Mouse (Mus musculus) G1E (cell line): Measurements from ENCODE around the gene Lekr1. TPM values are rescaled to one million over a fixed set of nuclear protein-coding genes. Genes with fewer than 3 reads are reported as not detected.

Source experiments
- ATAC-seq: 2 replicates; pipeline ENCODE4 v1.8.0; 2016; ENCODE audit warnings: mild to moderate bottlenecking; ENCODE audit not compliant: insufficient number of reproducible peaks, poor library complexity, low FRiP score, severe bottlenecking; ENCODE audit errors: extremely low read depth
- DNase-seq: peaks from one replicate; pipeline ENCODE4 v3.0.0; 2012; ENCODE audit warnings: low spot score
- H3K27me3 ChIP-seq: 2 replicates; pipeline ENCODE4 v1.6.1; 2012; ENCODE audit warnings: mild to moderate bottlenecking, low read length, inconsistent platforms; ENCODE audit not compliant: insufficient read depth
- H3K36me3 ChIP-seq: replicated peaks from 2 replicates; pipeline ENCODE3; 2012; ENCODE audit warnings: mild to moderate bottlenecking, inconsistent platforms
- H3K4me1 ChIP-seq: 2 replicates; pipeline ENCODE4 v1.6.1; 2012; ENCODE audit warnings: low read depth, low read length, inconsistent platforms, mixed read lengths; ENCODE audit not compliant: insufficient read depth
- H3K4me3 ChIP-seq: 2 replicates; pipeline ENCODE4 v1.5.1; 2012; ENCODE audit warnings: low read depth, mild to moderate bottlenecking, inconsistent platforms, low read length, moderate library complexity, mixed read lengths
- H3K9me3 ChIP-seq: replicated peaks from 2 replicates; pipeline ENCODE4 v1.6.1; 2012; ENCODE audit warnings: inconsistent platforms
- CTCF ChIP-seq: IDR thresholded peaks from 2 replicates; pipeline ENCODE4 v1.5.1; 2012; ENCODE audit warnings: low read depth, low read length, inconsistent platforms, mixed read lengths
- GATA1 ChIP-seq: IDR thresholded peaks from 2 replicates; pipeline ENCODE4 v1.6.1; 2012; ENCODE audit warnings: borderline replicate concordance, low read length, inconsistent platforms, mixed read lengths
- GATA2 ChIP-seq: IDR thresholded peaks from 2 replicates; pipeline ENCODE4 v1.6.1; 2012; ENCODE audit warnings: low read depth, low read length, inconsistent platforms, borderline replicate concordance
- POLR2AphosphoS5 ChIP-seq: IDR thresholded peaks from 2 replicates; pipeline ENCODE4 v1.6.1; 2012; ENCODE audit warnings: low read depth, low read length, inconsistent platforms; ENCODE audit not compliant: insufficient replicate concordance
- TAL1 ChIP-seq: conservative IDR thresholded peaks from 2 replicates; pipeline ENCODE4 v1.6.1; 2012; ENCODE audit warnings: low read depth, low read length, inconsistent platforms, mixed read lengths
- polyA plus RNA-seq: library from polyadenylated mRNA; stranded (reverse); fragments of >175 nt; gene quantifications from 2 replicates; pipeline ENCODE4 v1.2.3, GENCODE M21; 2012
- total RNA-seq, 2 experiments: library from RNA; stranded (forward) in 1 of 2; stranded (reverse) in 1 of 2; fragments of 200-1000 nt in 1 of 2; fragments of >200 nt in 1 of 2; fragmentation: Nextera tagmentation in 1 of 2; gene quantifications; 2 replicates each; pipeline ENCODE4 v1.2.3; 2014 to 2017

Gene Lekr1
- total and polyA plus RNA-seq, 3 experiments: 0.11 TPM; not detected in 2

- ATAC-seq: no peak
- no peaks in the 10 kb centered on the region for H3K4me1 ChIP-seq
Measured at GRCm38 (mm10) chr3:65680612-65681011, 14.6 kb downstream of the Lekr1 start.

GRCm38 (mm10) chr3:65689705-65690104 lies 23.7 kb downstream of the Lekr1 start:
- no peaks in the 10 kb centered on the region for H3K36me3 ChIP-seq
- DNase-seq: no peak
- no peak for ATAC-seq
- H3K9me3 ChIP-seq: no peaks in the 10 kb centered on the region
- no peaks in the 10 kb centered on the region for H3K4me1 ChIP-seq
- H3K27me3 ChIP-seq: no peaks in the 10 kb centered on the region
- no peak overlapping the region for H3K4me3 ChIP-seq
- TF ChIP-seq GATA2 (no peak), CTCF (no peak), GATA1 (no peak), POLR2AphosphoS5 (no peak), TAL1 (no peak)

More at GRCm38 (mm10) chr3:65680612-65681011, 14.6 kb downstream of the Lekr1 start:
- H3K4me3 ChIP-seq: no peak overlapping the region
- H3K9me3 ChIP-seq: no peaks in the 10 kb centered on the region
- no peaks in the 10 kb centered on the region; the same call in 1 of the 2 replicates for H3K27me3 ChIP-seq
- TF ChIP-seq CTCF (no peak), TAL1 (no peak), POLR2AphosphoS5 (no peak), GATA2 (no peak), GATA1 (no peak)
- DNase-seq: no peak
- H3K36me3 ChIP-seq: no peaks in the 10 kb centered on the region

- Histone ChIP-seq H3K4me1 (no peaks in the 10 kb centered on the region), H3K27me3 (no peaks in the 10 kb centered on the region), H3K4me3 (no peak overlapping the region), H3K36me3 (no peaks in the 10 kb centered on the region), H3K9me3 (no peaks in the 10 kb centered on the region)
- no peak for TF ChIP-seq TAL1
- no peak for TF ChIP-seq GATA1
- TF ChIP-seq GATA2: no peak
- TF ChIP-seq POLR2AphosphoS5: no peak
- no peak for TF ChIP-seq CTCF
- no peak for ATAC-seq
- no peak for DNase-seq
Measured at GRCm38 (mm10) chr3:65690850-65691249, 24.8 kb downstream of the Lekr1 start.

DNA sequence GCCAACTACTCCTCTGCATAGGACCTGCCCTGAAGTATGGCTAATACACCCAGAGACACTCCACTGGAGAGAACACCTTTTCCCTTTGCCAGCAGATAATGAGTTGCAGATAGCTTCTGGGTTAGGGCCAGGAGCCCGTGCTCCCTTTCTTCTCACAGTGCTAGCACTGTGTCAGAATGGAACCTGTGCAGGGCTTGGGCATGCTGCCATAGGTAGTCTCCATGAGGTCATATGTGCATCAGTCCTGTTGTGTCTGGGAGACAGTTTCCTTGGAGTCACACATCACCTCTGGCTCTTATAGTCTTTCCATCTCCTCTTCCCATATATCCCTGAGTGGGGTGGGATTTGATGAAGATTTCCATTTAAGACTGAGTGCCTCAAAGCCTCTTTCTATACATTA lies 33.7 kb downstream of the Lekr1 start:
- Histone ChIP-seq H3K36me3 (no peaks in the 10 kb centered on the region), H3K9me3 (no peaks in the 10 kb centered on the region)
- ATAC-seq: no peak

GRCm38 (mm10) chr3:65714372-65714771 lies 48.3 kb downstream of the Lekr1 start:
- Histone ChIP-seq H3K4me3 (no peak overlapping the region), H3K36me3 (no peaks in the 10 kb centered on the region), H3K4me1 (no peaks in the 10 kb centered on the region), H3K27me3 (peaks cover 4% of the 10 kb centered on the region), H3K9me3 (no peaks in the 10 kb centered on the region)
- no peak for TF ChIP-seq GATA1
- ATAC-seq (no peak), DNase-seq (no peak)

More for the DNA sequence above, 33.7 kb downstream of the Lekr1 start:
- TF ChIP-seq POLR2AphosphoS5 (no peak), CTCF (no peak), GATA2 (no peak), TAL1 (no peak), GATA1 (no peak)
- H3K27me3 ChIP-seq: no peaks in the 10 kb centered on the region
- DNase-seq: no peak
- no peak overlapping the region for H3K4me3 ChIP-seq
- no peaks in the 10 kb centered on the region for H3K4me1 ChIP-seq

- TF ChIP-seq GATA1 (no peak), TAL1 (no peak), CTCF (no peak), GATA2 (no peak), POLR2AphosphoS5 (no peak)
Measured at GRCm38 (mm10) chr3:65717406-65717805, 51.4 kb downstream of the Lekr1 start.

GRCm38 (mm10) chr3:65722897-65723296 lies 56.9 kb downstream of the Lekr1 start:
- no peak for DNase-seq
- no peak for ATAC-seq
- H3K4me1 ChIP-seq: no peaks in the 10 kb centered on the region
- H3K36me3 ChIP-seq: no peaks in the 10 kb centered on the region
- H3K4me3 ChIP-seq: no peak overlapping the region
- no peaks in the 10 kb centered on the region for H3K9me3 ChIP-seq
- peaks cover 7% of the 10 kb centered on the region; the same call in 1 of the 2 replicates for H3K27me3 ChIP-seq
- TF ChIP-seq CTCF (no peak), POLR2AphosphoS5 (no peak), GATA2 (no peak), TAL1 (no peak), GATA1 (no peak)

More at GRCm38 (mm10) chr3:65717406-65717805, 51.4 kb downstream of the Lekr1 start:
- no peaks in the 10 kb centered on the region for H3K36me3 ChIP-seq
- ATAC-seq (no peak), DNase-seq (no peak)
- no peaks in the 10 kb centered on the region; the same call in 1 of the 2 replicates for H3K27me3 ChIP-seq
- H3K4me3 ChIP-seq: no peak overlapping the region
- H3K4me1 ChIP-seq: no peaks in the 10 kb centered on the region
- no peaks in the 10 kb centered on the region for H3K9me3 ChIP-seq
